Mouse (Mus musculus) induced T-regulatory cell, adult 2 months (primary cell): ENCODE data around the gene Selenoo.

Experiments
- DNase-seq: peaks from one replicate; pipeline ENCODE4 v3.0.0-alpha.2; 2012; ENCODE audit warnings: low read depth

Selenoo gene

GRCm38 (mm10) chr15:89088607-89089247 is at the start of gene Selenoo:
Selenoo (plus strand) TSS chr15:89089084.
- DNase-seq, result peak; percentile 88

- no peak for DNase-seq
Measured at GRCm38 (mm10) chr15:89044381-89044780, 44.5 kb upstream of the Selenoo start.

- no peak for DNase-seq
Measured at GRCm38 (mm10) chr15:89046356-89046755, 42.5 kb upstream of the Selenoo start.

- DNase-seq, result no peak
Measured at GRCm38 (mm10) chr15:89054666-89055065, 34.2 kb upstream of the Selenoo start.

- DNase-seq, result no peak
Measured at GRCm38 (mm10) chr15:89058736-89059135, 30.1 kb upstream of the Selenoo start.

- no peak for DNase-seq
Measured at GRCm38 (mm10) chr15:89059161-89059931, 29.5 kb upstream of the Selenoo start, which contains the start of gene Panx2. Panx2 (plus strand) TSS chr15:89059734.

- no peak for DNase-seq
Measured at GRCm38 (mm10) chr15:89060032-89060681, 28.7 kb upstream of the Selenoo start.

- no peak for DNase-seq
Measured at GRCm38 (mm10) chr15:89060811-89061460, 27.9 kb upstream of the Selenoo start.

- no peak for DNase-seq
Measured at GRCm38 (mm10) chr15:89061761-89062517, 26.9 kb upstream of the Selenoo start.

- DNase-seq, result no peak
Measured at GRCm38 (mm10) chr15:89062518-89062910, 26.4 kb upstream of the Selenoo start.

GRCm38 (mm10) chr15:89063001-89063400 is 25.9 kb upstream of the Selenoo start:
- no peak for DNase-seq

GRCm38 (mm10) chr15:89063536-89063935 is 25.3 kb upstream of the Selenoo start:
- DNase-seq, result no peak

GRCm38 (mm10) chr15:89064891-89065290 is 24.0 kb upstream of the Selenoo start:
- DNase-seq, result no peak

- DNase-seq, result no peak
Measured at GRCm38 (mm10) chr15:89067609-89068008, 21.3 kb upstream of the Selenoo start.

- no peak for DNase-seq
Measured at GRCm38 (mm10) chr15:89068226-89068625, 20.7 kb upstream of the Selenoo start.

GRCm38 (mm10) chr15:89069336-89069840 is 19.5 kb upstream of the Selenoo start:
- no peak for DNase-seq

- DNase-seq, result no peak
Measured at GRCm38 (mm10) chr15:89070606-89071005, 18.3 kb upstream of the Selenoo start.

- peak; percentile 12 for DNase-seq
Measured at GRCm38 (mm10) chr15:89073993-89074603, 14.8 kb upstream of the Selenoo start.

- DNase-seq, result no peak
Measured at GRCm38 (mm10) chr15:89074613-89075477, 14.0 kb upstream of the Selenoo start, which contains the start of gene Trabd. Trabd (plus strand) TSS chr15:89075124.
